Mouse (Mus musculus) small intestine, adult 2 months (tissue): ENCODE measurements around the gene Lonrf2.

ENCODE experiments used
- CTCF ChIP-seq: fragments of 200-500 bp; IDR thresholded peaks from 2 replicates; pipeline ENCODE4 v1.5.1; 2012; ENCODE audit warnings: low read depth, mild to moderate bottlenecking, control low read depth, inconsistent platforms, low read length, moderate library complexity, mixed read lengths; ENCODE audit not compliant: insufficient replicate concordance, insufficient read length; ENCODE audit errors: extremely low read depth
- POLR2A ChIP-seq: fragments of 200-500 bp; IDR thresholded peaks from 2 replicates; pipeline ENCODE4 v1.6.1; 2012; ENCODE audit warnings: low read depth, mild to moderate bottlenecking, control low read depth, inconsistent platforms, low read length, moderate library complexity

DNA sequence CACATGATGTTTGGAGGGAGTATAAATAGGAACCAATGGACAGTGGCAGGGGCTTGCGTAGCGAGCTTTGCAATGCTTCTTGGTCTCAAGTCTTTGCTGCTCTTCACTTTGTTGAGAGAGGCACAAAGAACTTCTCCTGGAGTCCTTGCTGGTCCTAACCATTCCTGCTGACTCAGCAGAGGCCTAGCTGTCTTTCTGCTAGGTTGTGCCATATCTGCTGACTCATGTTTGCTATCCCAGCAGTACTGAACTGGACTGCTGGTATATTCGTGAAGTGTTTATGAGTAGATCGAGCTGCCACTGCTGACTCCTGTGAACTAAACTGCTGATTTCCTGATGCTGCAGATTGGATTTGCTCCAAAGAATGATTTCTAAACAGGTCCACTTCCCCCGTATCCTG lies 23.7 kb upstream of the Lonrf2 start:
- no peak for TF ChIP-seq POLR2A
- no peak for TF ChIP-seq CTCF
